Mouse (Mus musculus): ENCODE data around the gene Tspyl4. TPM values are rescaled to one million over a fixed set of nuclear protein-coding genes. Genes with fewer than 3 reads are reported as not detected.
"Not testable (repeated sequence)": the region's sequence is repeated elsewhere in the genome, so short reads cannot be mapped to it uniquely, and the experiment has no call there.

The Tspyl4 gene
- not detected in 2 replicates for total RNA-seq (2015; ENCODE audit: low replicate concordance)
- total RNA-seq (2017; ENCODE audit: low replicate concordance), result 0.77 TPM in 1 of 2 replicates, not detected in the other

GRCm38 (mm10) chr10:34297299-34297979 is at the start of gene Tspyl4:
Gene Tspyl4, plus strand, starts transcription at chr10:34297442.
- ATAC-seq (replicated peaks; ENCODE audit: low FRiP score, poor library complexity, severe bottlenecking), result peak; percentile 98

- no peak for ATAC-seq (replicated peaks; ENCODE audit: low FRiP score, poor library complexity, severe bottlenecking)
Measured at GRCm38 (mm10) chr10:34247757-34248156, 49.5 kb upstream of the Tspyl4 start.

GRCm38 (mm10) chr10:34249594-34249993 is 47.6 kb upstream of the Tspyl4 start:
- no peak for ATAC-seq (replicated peaks; ENCODE audit: low FRiP score, poor library complexity, severe bottlenecking)

GRCm38 (mm10) chr10:34252833-34253232 is 44.4 kb upstream of the Tspyl4 start:
- ATAC-seq (replicated peaks; ENCODE audit: low FRiP score, poor library complexity, severe bottlenecking), result not testable (repeated sequence)

- no peak for ATAC-seq (replicated peaks; ENCODE audit: low FRiP score, poor library complexity, severe bottlenecking)
Measured at GRCm38 (mm10) chr10:34265106-34265505, 32.1 kb upstream of the Tspyl4 start.

GRCm38 (mm10) chr10:34267312-34268070 is 29.8 kb upstream of the Tspyl4 start:
- ATAC-seq (replicated peaks; ENCODE audit: low FRiP score, poor library complexity, severe bottlenecking), result no peak

- ATAC-seq (replicated peaks; ENCODE audit: low FRiP score, poor library complexity, severe bottlenecking), result no peak
Measured at GRCm38 (mm10) chr10:34271681-34272080, 25.6 kb upstream of the Tspyl4 start.

- peak; percentile 56 for ATAC-seq (replicated peaks; ENCODE audit: low FRiP score, poor library complexity, severe bottlenecking)
Measured at GRCm38 (mm10) chr10:34280591-34281175, 16.6 kb upstream of the Tspyl4 start.

GRCm38 (mm10) chr10:34281211-34281961 is 15.9 kb upstream of the Tspyl4 start:
- ATAC-seq (replicated peaks; ENCODE audit: low FRiP score, poor library complexity, severe bottlenecking), result 0 out of 2 replicates have a peak, but pooled peaks have one; percentile 0

GRCm38 (mm10) chr10:34281962-34282388 is 15.3 kb upstream of the Tspyl4 start, which contains the start of gene Tspyl1:
Gene Tspyl1, plus strand, starts transcription at chr10:34282190.
- ATAC-seq (replicated peaks; ENCODE audit: low FRiP score, poor library complexity, severe bottlenecking), result peak; percentile 93

- ATAC-seq (replicated peaks; ENCODE audit: low FRiP score, poor library complexity, severe bottlenecking), result peak; percentile 53
Measured at GRCm38 (mm10) chr10:34282420-34283238, 14.6 kb upstream of the Tspyl4 start.

GRCm38 (mm10) chr10:34296911-34297298 is 337 bp upstream of the Tspyl4 start:
- ATAC-seq (replicated peaks; ENCODE audit: low FRiP score, poor library complexity, severe bottlenecking), result no peak

- no peak for ATAC-seq (replicated peaks; ENCODE audit: low FRiP score, poor library complexity, severe bottlenecking)
Measured at GRCm38 (mm10) chr10:34297980-34298753, 925 bp downstream of the Tspyl4 start.

- no peak for ATAC-seq (replicated peaks; ENCODE audit: low FRiP score, poor library complexity, severe bottlenecking)
Measured at GRCm38 (mm10) chr10:34300368-34300767, 3.1 kb downstream of the Tspyl4 start.

- ATAC-seq (replicated peaks; ENCODE audit: low FRiP score, poor library complexity, severe bottlenecking), result no peak
Measured at GRCm38 (mm10) chr10:34307070-34307469, 9.8 kb downstream of the Tspyl4 start.

GRCm38 (mm10) chr10:34309915-34310685 is 12.9 kb downstream of the Tspyl4 start:
- ATAC-seq (replicated peaks; ENCODE audit: low FRiP score, poor library complexity, severe bottlenecking), result no peak

- ATAC-seq (replicated peaks; ENCODE audit: low FRiP score, poor library complexity, severe bottlenecking), result no peak
Measured at GRCm38 (mm10) chr10:34312536-34312935, 15.3 kb downstream of the Tspyl4 start.
